Mouse (Mus musculus) embryonic facial prominence, embryonic 11.5 days (tissue): Measurements from ENCODE around the gene Nsg1. TPM values are rescaled to one million over a fixed set of nuclear protein-coding genes. Genes with fewer than 3 reads are reported as not detected.
A peak's percentile ranks its signal among the peaks of the same experiment; 100 is the strongest.

Experiments
- ATAC-seq: fragments of 200-750 bp; cut with Nextera tagmentation; replicated peaks from 2 replicates; pipeline ENCODE4 v1.8.0; 2017; ENCODE audit warnings: low read depth; ENCODE audit not compliant: insufficient number of reproducible peaks, low FRiP score, low TSS enrichment
- DNase-seq: peaks from one replicate; pipeline ENCODE4 v3.0.0-alpha.2; 2015; ENCODE audit warnings: low spot score
- H3K27ac ChIP-seq: fragments of 300-500 bp; sonication (generic); replicated peaks from 2 replicates; pipeline ENCODE4 v1.5.1; 2014; ENCODE audit warnings: mild to moderate bottlenecking, low read depth, low read length, control low read depth
- H3K27me3 ChIP-seq: fragments of 300-500 bp; sonication (generic); 2 replicates; pipeline ENCODE4 v1.6.1; 2014; ENCODE audit warnings: mild to moderate bottlenecking, low read length, moderate library complexity, mixed read lengths; ENCODE audit not compliant: control insufficient read depth, insufficient read depth
- H3K36me3 ChIP-seq: fragments of 300-500 bp; sonication (generic); replicated peaks from 2 replicates; pipeline ENCODE4 v1.6.1; 2014; ENCODE audit warnings: low read depth, mild to moderate bottlenecking, low read length, moderate library complexity, mixed read lengths; ENCODE audit not compliant: control insufficient read depth, insufficient read depth
- H3K4me1 ChIP-seq: fragments of 300-500 bp; sonication (generic); 2 replicates; pipeline ENCODE4 v1.6.1; 2014; ENCODE audit warnings: low read length, mixed read lengths; ENCODE audit not compliant: control insufficient read depth, insufficient read depth
- H3K4me2 ChIP-seq: fragments of 300-500 bp; sonication (generic); 2 replicates; pipeline ENCODE4 v1.6.1; 2014; ENCODE audit warnings: low read depth, mild to moderate bottlenecking, control low read depth, low read length, moderate library complexity
- H3K4me3 ChIP-seq: fragments of 300-500 bp; sonication (generic); 2 replicates; pipeline ENCODE4 v1.5.1; 2014; ENCODE audit warnings: low read depth, low read length, control low read depth
- H3K9ac ChIP-seq: fragments of 300-500 bp; sonication (generic); replicated peaks from 2 replicates; pipeline ENCODE4 v1.6.1; 2014; ENCODE audit warnings: mild to moderate bottlenecking, control low read depth, low read length
- H3K9me3 ChIP-seq: fragments of 300-500 bp; sonication (generic); replicated peaks from 2 replicates; pipeline ENCODE4 v1.6.1; 2016; ENCODE audit warnings: mild to moderate bottlenecking, low read length, inconsistent platforms, mixed read lengths; ENCODE audit not compliant: control insufficient read depth
- WGBS: fragments of 180-500 bp; shearing (Covaris S2); extraction: QIAGEN DNeasy Blood & Tissue Kit; methylation state at CpG from one replicate; pipeline ENCODE4 v1.1.7; 2014; 5-methylcytosine and 5-hydroxymethylcytosine counted together
- polyA plus RNA-seq: library from polyadenylated mRNA; unstranded; fragments of >200 nt; fragmentation: Nextera tagmentation; extraction: Ambion mirVana; gene quantifications from 2 replicates; pipeline ENCODE4 v1.2.1, GENCODE M21; 2014

Nsg1 gene
- polyA plus RNA-seq, result 59.6 and 67.5 TPM in 2 replicates

DNA sequence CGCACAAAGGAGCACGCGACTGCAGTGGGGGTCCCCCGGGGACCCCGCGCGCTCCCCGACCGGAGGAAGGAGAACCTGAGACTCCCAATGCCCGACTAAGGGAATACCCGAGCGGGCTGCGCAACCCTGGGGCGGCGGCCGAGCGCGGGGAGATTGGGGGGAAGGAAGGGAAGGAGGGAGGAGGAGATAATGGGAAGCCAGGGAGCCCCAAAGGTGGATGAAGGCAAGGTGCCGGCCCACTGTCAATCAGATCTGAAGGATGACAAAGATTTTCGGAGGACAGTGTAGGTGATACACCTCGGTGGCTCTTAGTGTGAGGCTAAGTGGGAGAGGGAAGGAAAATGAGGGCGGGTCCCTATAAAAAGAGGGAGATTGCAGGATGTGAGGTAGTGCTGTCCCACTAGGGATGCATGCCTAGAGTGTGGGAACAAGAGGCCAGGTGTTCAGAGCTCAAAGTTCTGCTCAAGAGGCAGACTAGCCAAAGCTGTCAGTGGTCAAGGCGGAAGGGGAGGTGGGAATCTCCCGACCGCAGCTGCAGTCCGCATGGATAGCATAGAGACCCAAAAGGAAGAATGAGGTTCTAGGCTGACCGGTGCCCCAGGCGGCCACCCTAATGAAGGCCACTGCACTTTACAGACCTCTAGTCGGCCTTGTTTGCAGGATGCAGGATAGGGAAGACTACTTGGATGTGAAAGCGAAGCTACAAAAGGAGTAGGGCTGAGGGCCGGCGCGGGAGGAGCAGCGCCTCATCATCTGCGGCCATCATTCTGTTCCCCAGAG is at the start of gene Nsg1:
Gene Nsg1 (minus strand): TSS at position 274 of the 780 bp plus-strand sequence.
- H3K27me3 ChIP-seq, result peaks cover 4% of the 10 kb centered on the region; the same call in 1 of the 2 replicates
- peak; percentile 26 for DNase-seq

DNA sequence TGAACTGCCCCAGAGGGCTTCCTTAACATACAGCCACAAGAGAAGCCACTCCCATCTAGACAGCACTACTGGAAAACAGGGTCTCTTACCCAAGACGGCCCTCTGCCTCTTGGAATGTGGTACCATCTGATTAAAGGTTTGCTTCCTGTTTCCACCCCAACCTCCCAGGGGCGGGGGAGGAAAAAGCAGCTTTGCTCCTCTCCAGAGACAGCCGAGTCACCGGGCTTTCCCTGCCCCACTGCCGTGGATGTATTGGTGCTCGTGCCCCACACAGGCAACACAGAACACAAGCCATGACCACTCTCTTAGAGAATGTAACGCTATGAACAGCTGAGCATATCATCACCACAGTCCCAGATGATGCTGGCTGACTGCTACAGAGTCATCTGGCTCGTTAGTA is 49.3 kb upstream of the Nsg1 start:
- Histone ChIP-seq H3K4me3 (no peak overlapping the region), H3K27ac (no peak overlapping the region), H3K4me1 (no peaks in the 10 kb centered on the region), H3K9ac (no peak overlapping the region), H3K36me3 (peaks cover 5% of the 10 kb centered on the region; the same call in 1 of the 2 replicates), H3K27me3 (no peaks in the 10 kb centered on the region), H3K9me3 (no peaks in the 10 kb centered on the region), H3K4me2 (no peak overlapping the region)
- 65% methylated on average over 8 of the region's 8 CpGs for WGBS
- no peak for ATAC-seq
- DNase-seq, result no peak

More for the DNA sequence above, at the start of gene Nsg1:
- Histone ChIP-seq H3K27ac (peak within 1 kb of the TSS; percentile 59), H3K4me2 (peak within 1 kb of the TSS; percentile 84), H3K9ac (peak within 1 kb of the TSS; percentile 96), H3K4me1 (no peaks in the 10 kb centered on the region; the same call in none of the 2 replicates), H3K4me3 (peak within 1 kb of the TSS; percentile 87), H3K36me3 (peaks cover 14% of the 10 kb centered on the region), H3K9me3 (no peaks in the 10 kb centered on the region)
- ATAC-seq, result peak; percentile 57
- WGBS, result 9% methylated on average over 35 of the region's 35 CpGs

DNA sequence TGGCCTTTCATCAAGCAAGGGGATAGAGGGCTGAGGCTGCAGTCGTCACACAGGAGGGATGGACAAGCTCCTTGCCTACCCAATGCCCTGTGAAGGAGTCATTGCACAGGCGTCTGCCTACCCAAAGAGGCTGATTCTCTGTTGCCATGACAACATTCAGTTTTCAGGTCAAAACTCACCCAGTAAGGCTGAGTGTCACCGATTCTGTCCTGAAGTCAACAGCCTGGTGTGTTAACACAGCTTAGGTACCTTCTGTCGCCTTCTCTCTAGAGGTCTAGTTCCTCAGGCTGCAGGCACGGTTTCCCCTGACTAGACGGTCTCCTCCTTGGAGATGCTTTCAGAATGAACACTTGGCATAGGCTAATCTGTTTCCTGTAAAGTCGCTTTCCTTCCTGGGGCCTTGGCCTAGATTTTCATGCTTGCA is 45.6 kb upstream of the Nsg1 start:
- H3K9me3 ChIP-seq, result no peaks in the 10 kb centered on the region
- DNase-seq, result no peak
- no peak overlapping the region for H3K27ac ChIP-seq
- H3K4me1 ChIP-seq, result no peaks in the 10 kb centered on the region
- ATAC-seq, result no peak
- no peak overlapping the region for H3K4me2 ChIP-seq
- no peaks in the 10 kb centered on the region for H3K27me3 ChIP-seq
- WGBS, result 85% methylated on average over 7 of the region's 7 CpGs
- no peak overlapping the region for H3K4me3 ChIP-seq
- no peak overlapping the region for H3K9ac ChIP-seq
- H3K36me3 ChIP-seq, result peaks cover 7% of the 10 kb centered on the region

DNA sequence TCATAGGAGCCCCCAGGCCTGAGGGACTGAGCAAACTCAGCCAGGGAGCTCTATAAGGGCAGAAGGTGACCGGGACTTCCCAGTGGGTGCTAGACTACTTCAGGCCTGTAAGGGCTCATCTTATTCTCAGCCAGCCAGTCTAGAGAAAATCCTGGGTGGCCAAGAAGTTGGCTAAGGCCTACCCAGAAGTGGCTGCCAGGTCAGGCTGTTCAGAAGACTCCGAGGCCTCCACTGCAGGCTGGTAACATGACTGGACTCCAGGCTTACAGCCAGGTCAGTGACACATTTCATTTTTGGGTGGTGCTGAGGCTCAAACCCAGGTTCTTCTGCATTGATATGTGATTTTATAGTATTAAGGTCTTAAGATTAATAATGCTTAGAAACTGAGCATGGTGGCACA is 40.0 kb upstream of the Nsg1 start:
- no peak overlapping the region for H3K4me2 ChIP-seq
- H3K4me1 ChIP-seq, result no peaks in the 10 kb centered on the region
- H3K36me3 ChIP-seq, result peaks cover 7% of the 10 kb centered on the region
- H3K27ac ChIP-seq, result no peak overlapping the region
- ATAC-seq, result no peak
- WGBS, result 86% methylated on average over 2 of the region's 2 CpGs
- H3K4me3 ChIP-seq, result no peak overlapping the region
- DNase-seq, result no peak
- H3K9ac ChIP-seq, result no peak overlapping the region
- no peaks in the 10 kb centered on the region for H3K9me3 ChIP-seq
- no peaks in the 10 kb centered on the region for H3K27me3 ChIP-seq

DNA sequence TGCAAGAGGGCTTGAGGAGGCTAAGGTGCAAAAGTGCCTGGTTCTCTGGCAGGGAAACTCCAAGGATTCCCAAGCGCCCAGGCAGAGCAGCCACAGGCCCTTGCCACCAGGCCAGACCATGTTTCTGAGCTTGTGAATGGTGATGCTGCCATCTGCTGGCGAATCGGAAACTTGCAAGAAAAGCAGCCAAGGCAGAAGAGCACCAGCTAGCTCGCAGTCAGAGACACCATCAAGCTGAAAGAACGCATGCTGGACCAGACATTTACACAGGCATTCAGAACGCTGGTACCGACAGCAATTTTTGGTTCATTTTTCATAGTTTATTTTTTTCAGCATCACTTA is 37.7 kb upstream of the Nsg1 start:
- H3K27ac ChIP-seq, result no peak overlapping the region
- DNase-seq, result peak; percentile 89
- H3K4me3 ChIP-seq, result no peak overlapping the region
- H3K9me3 ChIP-seq, result no peaks in the 10 kb centered on the region
- H3K36me3 ChIP-seq, result no peaks in the 10 kb centered on the region; the same call in none of the 2 replicates
- 21% methylated on average over 7 of the region's 7 CpGs for WGBS
- H3K27me3 ChIP-seq, result no peaks in the 10 kb centered on the region
- H3K4me2 ChIP-seq, result no peak overlapping the region
- no peak overlapping the region for H3K9ac ChIP-seq
- H3K4me1 ChIP-seq, result no peaks in the 10 kb centered on the region
- 0 out of 2 replicates have a peak, but pooled peaks have one; percentile 17 for ATAC-seq

DNA sequence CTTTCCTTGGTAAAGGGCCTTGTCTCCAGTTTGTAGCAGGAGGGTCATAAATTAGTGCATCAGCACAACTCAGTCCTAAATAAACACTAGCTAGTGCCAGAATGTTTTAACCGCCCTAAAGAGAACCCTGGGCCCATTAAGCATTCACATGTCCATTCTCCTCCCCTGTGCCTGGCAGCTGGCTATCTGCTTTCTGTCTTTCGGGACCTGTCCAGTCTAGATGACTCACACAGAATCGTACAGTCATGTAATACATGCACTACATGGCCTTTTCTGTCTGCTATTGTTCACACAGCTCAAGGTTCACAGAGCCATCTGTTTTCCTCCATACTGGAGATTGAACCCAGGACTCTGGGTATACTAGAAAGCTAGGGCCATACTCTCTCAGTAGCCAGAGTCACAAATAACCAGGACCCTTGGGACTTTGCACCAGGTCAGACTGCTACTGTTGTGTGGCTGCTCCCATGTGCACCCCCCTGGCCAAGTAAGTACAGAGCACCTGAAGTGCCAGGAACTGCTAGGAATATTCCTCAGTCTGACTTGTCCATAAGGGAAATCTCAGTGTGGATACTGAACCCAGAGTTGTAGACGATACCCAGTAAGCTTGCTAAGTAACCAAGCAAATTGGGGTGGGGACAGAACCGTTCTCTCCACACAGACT is 37.2 kb upstream of the Nsg1 start:
- no peak for DNase-seq
- WGBS, result 68% methylated on average over 5 of the region's 5 CpGs
- Histone ChIP-seq H3K27ac (no peak overlapping the region), H3K4me2 (no peak overlapping the region), H3K36me3 (no peaks in the 10 kb centered on the region; the same call in 1 of the 2 replicates), H3K9ac (no peak overlapping the region), H3K4me3 (no peak overlapping the region), H3K9me3 (no peaks in the 10 kb centered on the region), H3K4me1 (no peaks in the 10 kb centered on the region), H3K27me3 (no peaks in the 10 kb centered on the region)
- ATAC-seq, result no peak

DNA sequence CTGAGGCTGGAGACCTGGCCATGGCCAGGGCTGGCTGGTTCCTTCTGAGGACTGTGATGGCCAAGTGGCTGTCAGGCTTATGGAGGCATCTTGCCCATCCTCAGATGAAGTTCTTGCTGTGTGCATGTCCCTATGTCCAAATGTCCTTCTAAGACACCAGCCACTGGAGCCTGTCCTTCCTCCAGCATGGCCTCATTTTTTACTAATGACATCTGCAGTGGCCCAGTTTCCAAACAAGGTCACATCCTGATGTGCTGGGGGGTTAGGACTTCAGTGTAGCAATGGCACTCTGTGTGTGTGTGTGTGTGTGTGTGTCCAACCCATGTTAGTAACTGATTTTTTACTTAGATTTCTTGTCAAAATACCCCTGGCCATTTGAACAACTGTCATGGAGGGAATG is 36.2 kb upstream of the Nsg1 start:
- Histone ChIP-seq H3K27me3 (no peaks in the 10 kb centered on the region), H3K36me3 (no peaks in the 10 kb centered on the region; the same call in 1 of the 2 replicates), H3K4me1 (no peaks in the 10 kb centered on the region), H3K9ac (no peak overlapping the region), H3K4me3 (no peak overlapping the region), H3K9me3 (no peaks in the 10 kb centered on the region), H3K27ac (no peak overlapping the region), H3K4me2 (no peak overlapping the region)
- DNase-seq, result no peak
- ATAC-seq, result no peak

DNA sequence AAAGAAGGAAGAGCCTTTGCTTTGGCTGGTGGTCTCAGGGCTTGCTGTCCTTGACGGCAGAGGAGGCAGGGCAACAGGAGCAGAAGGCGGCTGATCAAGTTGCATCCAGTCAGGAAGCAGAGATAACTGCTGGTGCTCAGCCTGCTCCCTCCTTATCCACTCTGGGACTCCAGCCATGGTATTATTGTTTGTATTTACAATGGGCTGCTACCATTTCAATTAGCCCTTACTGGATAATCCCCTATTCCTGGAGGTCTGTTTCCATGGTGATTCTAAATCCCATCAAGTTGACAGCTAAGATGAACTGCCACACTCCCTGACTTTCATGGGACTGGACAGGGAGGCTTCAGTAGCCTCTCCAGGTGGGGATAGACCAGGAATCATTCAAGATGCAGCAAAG is 35.2 kb upstream of the Nsg1 start:
- Histone ChIP-seq H3K4me3 (no peak overlapping the region), H3K9ac (no peak overlapping the region), H3K36me3 (no peaks in the 10 kb centered on the region), H3K9me3 (no peaks in the 10 kb centered on the region), H3K4me1 (no peaks in the 10 kb centered on the region), H3K4me2 (no peak overlapping the region), H3K27me3 (no peaks in the 10 kb centered on the region), H3K27ac (no peak overlapping the region)
- WGBS, result 44% methylated on average over 2 of the region's 2 CpGs
- ATAC-seq, result no peak
- DNase-seq, result no peak
